Mouse (Mus musculus) urinary bladder, adult 18-20 months (tissue): ENCODE measurements at regions not wholly inside any gene's neighbourhood (a gene's known extent, or its start where the extent isn't known, plus 50 kb on each side); places are given as distances from the start of the nearest gene placed in this dataset.
A peak's percentile ranks its signal among the peaks of the same experiment; 100 is the strongest.

Experiments used
- DNase-seq, 2 experiments: peaks; one replicate each; pipeline ENCODE4 v3.0.0; 2022; ENCODE audit warnings: low spot score in 2 of 2, mixed read lengths in 2 of 2

DNA sequence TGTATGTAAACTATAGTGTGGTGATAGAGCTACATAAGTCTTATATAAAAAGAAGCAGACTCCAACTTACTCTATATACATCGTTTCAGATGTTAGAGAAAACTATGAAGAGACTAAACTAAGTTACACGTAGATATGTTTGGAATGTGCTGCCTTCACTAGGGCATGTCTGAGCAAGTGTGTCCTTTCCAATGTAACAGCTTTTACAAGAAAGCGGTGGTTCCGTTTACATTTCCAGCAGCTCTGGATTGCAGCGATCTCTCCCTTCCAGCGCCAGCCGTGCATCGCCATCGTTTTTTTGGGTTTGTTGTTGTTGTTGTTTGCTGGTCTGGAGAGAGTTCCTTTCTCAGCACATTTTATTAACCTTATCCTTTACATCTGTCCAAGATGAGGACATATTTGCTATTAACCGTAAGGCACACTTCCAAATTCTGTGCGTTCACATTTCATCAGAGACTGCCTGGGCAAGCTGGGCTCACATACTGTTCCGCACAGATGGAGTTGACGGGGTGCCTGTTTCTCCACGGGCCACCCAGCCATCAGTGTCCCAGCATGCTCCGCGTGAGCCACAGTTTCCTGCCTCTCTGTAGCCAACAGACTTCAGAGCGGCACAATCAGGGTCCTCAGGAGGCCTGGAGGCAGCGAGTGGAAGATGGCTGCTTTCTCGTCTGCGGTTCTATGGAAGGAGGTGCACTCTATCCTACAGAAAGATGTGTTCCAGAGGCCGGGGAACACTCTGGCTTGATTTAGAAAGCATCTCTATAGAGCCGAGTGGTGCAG lies 125.2 kb upstream of the Map1b start:
- DNase-seq: no peak

DNA sequence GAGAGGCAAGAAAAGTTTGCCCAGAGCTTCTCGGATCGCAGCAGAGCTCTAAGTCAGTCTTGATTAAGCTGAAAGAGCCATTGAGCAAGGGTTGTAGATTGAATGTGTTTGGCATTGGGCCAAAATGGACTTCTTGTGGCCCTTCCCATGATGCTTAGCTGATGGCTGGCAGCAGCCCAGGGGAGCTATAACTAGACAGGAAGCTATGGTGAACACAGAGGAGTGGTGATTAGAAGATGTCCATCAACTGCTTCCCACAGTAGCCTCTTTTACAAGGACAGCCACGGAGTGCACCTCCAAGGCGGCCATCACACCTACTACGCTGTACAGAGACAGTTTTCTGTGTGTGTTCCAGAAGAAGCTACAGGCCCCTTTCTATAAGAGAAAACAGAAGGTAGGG lies 116.4 kb upstream of the Map1b start:
- no peak for DNase-seq

DNA sequence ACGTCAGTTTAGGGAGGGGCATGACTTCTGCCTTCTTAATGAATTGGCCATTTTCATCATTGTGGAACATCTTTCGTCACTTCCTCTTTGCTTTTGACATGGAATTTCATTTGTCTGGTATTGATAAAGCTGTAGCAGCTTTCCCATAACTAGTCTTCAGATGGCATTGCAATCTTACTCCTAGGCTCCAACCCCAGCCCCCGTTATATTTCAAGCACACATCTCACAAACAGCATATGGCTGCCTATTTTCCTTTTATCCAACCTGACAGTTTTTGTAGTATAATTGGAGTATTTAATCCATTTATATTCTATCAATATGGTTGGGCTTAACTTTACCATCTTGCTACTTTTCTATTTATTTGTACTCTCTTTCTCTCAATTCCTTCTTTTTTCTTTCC lies 114.5 kb upstream of the Map1b start:
- DNase-seq: no peak

DNA sequence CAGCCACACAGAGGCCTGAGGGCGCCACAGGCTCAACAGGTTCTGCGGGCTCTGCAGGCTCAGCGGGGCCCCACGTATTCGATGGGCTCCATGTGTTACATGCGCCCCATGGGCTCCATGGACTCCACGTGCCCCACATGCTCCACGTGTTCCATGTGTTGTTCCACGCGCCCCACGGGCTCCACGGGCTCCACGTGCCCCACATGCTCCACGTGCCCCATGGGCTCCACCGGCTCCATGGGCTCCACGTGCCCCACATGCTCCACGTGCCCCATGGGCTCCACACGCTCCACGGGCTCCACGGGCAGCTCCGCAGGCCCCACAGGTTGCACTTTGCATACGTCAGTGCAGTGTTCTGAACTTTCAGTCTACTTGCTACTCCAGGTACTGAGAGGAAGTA lies 114.0 kb upstream of the Map1b start:
- DNase-seq: no peak

DNA sequence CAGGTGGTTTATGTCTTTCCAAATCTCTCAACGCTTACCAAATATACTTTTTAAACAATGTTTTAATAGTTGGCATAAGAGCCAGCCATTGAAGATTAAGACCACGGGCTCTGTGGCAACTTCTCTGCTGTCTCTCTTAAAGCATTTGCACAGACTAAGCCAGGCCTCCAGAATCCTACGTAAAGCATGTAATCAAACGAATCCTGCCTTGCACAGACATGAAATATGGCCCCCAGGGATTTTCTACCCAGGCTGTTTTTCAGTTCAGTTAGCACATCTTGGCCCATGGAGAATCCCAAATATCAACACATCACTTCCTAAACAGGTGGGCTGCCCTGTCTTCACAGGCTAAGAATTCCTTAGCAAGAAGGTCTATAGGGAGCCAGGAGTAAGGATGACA lies 108.9 kb upstream of the Map1b start:
- DNase-seq: no peak

DNA sequence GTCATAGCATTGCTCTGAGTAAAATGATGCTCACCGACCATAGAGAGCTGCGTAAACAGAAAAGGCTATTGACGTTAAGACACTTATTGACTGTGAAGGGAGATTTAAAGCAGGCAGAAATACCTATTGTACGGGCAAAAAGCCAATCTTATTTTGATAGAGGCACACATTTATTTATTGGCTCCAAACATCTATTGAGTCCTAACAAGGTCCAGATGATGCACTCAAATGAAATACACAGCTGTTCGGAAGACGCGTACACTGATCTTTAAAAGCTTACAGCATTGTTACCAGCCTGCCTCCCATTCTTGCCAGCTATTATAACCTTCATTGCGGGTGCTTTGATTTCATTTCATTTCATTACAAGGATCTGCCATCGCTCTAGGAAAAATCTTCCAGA lies 102.0 kb upstream of the Map1b start:
- no peak for DNase-seq

DNA sequence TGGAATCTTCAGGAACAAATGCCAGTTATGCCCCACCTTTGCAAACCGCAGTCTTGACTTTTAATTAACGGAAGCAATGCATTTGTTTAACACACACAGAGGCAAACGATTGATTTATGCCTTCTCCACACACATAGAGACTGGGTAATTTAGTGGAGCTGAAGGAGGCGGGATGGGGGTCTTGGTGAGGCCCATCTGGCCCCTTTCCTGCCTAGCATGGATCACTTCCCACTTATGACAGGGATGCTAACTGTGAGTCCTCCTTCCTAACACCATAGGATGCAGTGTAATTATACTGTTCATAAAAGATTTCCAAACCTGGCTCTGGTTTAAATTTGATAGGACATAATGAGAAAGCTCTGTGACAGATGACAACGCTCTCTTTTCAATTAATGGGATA lies 101.1 kb upstream of the Map1b start:
- DNase-seq: no peak

DNA sequence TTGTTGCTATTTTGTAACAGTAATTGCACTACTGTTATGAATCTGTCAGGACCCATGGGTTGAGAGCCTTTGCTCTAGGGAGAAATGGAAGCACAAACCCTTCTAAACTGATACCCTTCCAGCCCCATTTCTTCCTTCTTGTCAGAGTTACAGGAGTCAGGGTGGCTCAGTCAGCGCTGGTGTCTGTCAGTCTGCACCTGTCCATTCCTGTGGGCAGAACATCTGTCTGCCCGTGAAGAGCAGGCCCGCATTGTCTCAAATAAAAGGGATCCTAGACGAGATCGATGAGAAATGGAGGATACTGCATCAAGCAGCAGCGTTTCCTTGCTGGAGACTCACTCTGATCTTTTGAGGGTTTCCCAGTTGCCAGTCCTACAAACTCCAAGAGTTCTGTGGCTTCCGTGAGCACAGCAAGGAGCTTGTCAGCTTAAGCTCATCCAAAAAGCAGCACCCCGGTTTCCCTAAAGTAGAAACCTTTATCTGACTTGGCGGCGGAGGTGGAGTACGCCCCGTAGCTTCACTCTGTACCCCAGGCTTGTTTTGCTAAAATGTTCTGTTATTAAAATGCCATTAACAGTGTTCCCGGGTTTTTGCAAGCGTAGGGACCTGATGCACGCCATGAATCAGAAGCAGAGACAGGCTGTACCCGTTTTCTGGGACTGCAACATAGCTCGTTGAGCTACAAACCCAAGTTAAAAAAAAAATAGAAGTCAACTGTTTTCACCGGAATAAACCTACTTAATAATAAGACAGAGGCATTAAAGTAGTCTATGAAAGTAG lies 95.6 kb upstream of the Map1b start:
- DNase-seq: no peak

DNA sequence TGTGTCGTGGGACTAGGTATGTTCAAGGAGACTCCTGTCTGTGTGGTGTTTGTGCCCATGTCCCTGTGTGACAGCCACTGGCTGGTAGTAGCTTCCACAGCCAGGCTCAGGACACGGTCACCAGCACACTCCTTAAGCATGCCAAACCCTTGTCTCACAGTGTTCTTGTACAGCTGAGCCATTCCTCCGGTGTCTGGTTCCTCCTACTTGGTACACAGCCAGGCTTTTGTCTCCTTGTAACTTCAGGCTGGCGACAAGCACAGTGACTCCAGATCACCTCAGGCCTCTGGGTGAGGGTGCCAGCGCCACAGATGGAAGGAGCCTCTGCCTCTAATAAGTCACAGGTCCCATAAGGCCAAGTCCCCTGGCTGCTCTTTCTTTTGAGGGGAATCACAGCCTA lies 94.2 kb upstream of the Map1b start:
- DNase-seq: no peak

DNA sequence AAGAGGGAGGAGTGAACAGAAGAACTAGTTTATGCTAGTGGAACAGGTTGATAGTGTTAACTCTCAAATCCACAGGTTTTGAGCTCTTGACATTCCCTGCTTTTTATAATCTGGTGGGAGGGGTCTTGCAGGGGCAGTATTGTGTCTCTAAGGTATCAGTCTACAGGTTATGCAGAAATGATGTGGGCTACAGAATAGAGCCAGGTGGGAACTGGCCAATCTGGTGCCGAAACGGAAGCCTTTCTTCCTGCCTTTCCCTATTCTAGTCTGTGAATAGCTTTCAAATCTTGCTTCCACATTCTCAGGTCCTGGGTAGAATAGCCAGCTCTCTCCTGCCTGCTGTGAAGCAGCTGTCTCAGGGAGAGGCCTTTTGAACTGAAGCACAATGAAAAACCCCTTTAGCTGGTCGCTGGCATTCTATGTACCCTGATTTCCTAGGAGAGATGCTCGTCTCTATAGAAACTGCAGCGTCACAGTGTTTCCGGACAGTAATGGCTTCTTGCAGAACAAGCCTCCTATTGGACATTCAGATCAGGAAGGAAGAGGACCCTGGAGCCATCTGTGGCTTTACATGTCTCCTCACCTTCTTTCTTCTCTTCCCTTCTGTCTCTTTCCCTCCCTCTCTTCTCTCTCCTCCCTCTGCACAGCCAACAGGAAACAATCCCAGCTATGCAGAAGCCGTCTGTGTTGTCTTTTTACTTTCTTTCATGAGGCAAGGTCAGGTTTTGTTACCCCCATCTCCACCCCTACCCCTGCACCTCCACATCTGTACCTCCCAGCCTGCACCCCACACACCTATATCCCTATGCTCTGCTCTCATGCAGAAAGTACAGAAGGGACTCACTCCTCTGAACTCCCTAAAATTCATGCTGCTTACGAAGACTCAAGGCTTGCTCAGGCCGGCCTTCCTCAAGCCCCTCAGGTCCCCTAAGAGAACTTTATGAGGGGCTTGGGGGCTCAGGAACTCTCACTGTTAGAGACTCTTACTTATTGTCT lies 93.1 kb upstream of the Map1b start:
- DNase-seq: no peak

DNA sequence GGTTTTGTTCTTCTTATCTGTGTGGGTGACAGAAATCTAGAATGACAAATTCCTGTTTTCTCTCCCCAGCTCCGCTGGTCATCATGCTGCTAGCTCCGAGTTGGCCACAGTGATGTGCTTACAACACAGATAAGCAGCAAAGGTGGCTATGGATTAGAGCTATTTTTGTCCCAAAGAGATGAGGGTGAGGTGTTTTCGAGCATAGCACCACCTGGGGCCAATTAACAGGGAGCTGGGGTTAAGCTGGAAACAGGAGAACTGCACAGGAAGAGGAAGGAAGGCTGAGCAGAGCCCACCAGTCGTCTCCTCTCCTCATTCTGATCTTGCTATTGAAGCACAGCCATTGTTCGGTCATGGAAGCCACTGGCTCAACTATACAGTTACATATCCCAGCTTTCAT lies 92.3 kb upstream of the Map1b start:
- no peak for DNase-seq

DNA sequence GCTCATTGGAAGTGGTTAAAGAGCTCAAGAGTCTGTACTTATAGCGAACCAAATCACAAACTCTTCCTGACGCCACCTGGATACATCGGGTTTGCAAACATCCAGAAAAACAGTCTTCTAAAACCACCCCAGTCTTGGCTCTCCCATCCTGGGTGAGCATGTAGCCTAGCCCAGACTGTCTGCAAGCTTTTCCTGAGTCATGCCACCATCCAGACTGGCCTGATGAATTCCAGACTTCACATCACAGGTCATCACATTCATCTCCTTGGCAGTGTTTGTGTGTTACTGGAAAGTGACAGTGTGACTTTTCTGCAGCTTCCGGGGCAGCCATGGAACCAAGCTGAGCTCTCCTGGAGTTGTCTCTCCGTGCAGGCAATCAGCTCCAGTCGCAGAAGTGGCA lies 90.9 kb upstream of the Map1b start:
- no peak for DNase-seq

DNA sequence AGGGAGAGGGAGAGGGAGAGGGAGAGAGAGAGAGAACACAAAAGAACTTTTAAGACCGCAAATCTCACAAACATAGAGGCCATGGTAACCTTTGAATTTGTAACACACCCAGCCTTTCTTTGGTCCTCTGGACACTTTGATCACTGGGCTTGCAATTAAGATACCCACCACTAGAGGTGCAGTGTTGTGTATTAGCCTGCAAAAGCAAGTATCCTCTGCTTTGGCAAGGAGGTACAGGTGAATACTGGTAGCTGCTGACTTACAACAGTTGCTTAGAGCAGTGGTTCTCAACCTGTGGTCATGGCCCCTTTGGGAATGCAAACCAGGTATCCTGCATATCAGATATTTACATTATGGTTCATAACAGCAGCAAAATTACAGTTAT lies 90.3 kb upstream of the Map1b start:
- DNase-seq: no peak

DNA sequence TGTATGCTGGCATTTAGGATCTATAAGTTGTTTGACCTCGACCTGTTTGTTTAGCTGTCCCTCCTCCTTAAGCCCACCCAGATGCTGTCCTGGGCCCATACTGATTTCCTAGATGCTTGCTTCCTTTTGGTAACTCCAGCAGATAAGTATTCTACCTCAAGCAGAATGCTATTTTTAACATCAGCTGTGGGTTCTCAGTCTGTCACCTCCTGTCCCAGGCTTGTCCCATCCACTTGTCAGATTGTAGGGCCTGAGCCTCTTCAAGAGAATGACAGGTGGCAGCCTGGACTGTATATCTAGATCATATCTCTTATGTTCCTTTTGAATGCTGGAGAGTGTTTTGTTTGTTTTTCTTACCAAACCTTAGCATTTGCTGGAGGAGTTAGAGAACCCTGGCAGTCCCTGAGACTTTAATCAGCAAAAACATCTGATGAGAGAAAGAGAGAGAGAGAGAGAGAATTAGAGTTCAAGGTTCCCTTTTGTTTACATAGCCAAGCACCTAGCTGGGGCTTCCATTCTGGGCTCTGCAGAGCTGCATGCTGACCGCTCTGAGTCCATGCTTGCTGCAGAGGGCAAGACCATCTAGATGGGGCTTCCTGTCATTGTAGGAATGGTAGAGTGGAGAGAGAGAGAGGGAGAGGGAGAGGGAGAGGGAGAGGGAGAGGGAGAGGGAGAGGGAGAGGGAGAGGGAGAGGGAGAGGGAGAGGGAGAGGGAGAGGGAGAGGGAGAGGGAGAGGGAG lies 89.7 kb upstream of the Map1b start:
- no peak for DNase-seq

DNA sequence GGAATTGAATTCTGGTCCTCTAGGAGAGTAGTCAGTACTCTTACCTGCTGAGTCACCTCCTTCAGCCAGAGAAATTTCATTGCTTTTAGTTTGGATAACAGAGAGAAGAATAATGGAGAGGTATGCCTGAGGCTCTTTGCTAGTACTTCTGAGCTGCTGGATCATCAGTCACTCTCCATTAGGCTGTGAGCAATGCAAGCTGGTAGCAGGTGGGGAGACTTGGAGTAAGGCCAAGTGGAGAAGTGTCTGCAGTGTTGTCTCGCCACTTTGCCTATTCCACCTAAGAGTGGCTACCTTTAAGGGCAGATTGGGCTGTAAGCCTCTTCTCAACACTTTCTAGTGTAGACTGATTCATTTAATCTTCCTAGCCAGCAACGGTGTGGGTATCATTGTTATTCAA lies 81.6 kb upstream of the Map1b start:
- DNase-seq: no peak

DNA sequence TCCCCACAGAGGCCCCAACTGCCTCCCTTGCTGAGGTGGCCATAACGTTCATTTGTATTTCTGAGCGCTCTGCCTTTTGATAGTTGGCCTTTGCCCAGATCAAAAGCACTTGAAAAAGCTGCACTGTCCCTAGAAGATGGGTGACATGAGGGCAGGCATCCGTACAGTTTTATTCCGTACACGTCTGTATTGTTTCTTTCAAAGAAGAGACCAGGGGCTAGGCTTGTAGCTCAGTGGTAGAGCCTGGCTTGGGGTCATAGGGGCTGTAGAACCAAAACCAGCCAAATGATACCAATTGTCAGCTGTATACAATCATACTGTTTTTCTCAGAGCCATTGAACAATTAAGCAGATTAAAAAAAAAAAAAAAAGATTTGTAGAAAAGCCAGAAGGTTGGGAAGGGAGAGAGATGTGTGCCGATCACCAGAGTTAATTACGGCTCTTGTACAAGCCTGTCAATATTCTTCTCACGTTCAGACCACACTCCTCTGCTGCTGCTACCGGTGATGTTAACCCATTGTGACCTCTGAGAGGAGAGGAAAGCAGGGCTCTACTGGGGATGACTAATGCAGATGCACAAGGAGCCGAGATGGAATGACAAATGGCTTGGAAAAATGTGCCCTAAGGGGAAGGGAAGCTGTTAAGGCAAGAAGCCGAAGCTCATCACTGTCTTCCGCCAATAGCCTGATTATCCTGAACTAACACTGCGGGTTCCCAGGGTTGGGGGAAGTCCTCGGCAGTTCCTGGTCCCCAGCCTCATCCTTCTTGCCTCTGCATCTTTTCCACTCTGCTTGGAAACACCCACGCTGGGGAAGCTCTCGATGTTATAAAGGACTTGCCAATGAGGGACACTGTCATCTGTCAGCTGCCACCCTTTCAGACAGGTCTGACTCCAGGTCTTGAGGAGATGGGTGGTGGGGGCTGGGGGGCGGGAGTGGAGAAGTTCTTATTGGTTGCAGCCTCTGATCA lies 77.8 kb upstream of the Map1b start:
- no peak for DNase-seq

DNA sequence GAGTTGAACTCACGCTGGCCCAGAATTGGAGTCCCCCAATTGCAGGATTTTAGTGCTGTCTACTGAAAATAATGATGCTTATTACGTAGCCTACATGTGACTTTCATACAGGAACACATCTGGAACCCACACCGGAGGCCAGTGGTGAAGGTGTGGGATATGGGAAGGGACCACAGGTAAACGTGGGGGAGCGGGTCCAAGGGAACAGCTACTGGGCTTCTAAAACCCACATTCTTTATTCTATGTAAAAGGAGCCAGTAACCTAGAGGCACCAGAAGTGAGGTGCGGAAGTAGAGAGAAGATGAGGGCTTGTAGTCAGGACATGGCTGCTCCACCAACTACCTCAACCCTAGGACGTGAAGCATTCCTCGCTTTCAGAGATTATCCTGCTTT lies 76.9 kb upstream of the Map1b start:
- no peak for DNase-seq

DNA sequence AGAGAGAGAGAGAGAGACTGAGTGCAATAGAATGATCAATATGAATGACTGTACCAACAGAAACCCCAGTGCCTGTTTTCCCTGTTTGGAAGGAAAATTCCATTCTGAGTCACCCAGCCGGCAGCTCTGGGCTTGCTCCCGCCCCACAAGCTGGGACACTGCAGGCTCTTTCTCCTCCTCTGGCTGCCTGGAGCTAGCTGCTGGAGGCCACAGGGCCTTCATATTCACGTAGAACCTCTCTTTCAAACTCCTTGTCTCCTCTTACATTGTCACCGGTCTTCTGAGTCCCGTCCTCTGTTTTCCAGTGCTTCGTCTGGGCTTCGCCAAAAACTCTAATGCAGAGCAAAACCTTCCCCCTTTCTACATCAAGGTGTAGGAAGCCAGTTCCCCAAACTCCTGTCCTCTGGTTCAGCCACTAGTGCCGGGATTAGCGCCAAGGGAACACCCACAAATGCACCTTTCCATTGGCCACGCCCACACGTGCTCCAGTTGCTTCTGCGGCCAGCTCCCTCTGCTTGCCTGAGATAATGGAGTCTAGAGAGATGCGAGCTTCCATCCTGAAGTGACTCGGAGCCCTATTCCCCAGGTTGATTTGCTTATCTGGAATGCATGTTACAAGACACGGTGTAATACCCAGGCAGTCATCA lies 76.4 kb upstream of the Map1b start:
- peak; percentile 14 to 16 for DNase-seq

DNA sequence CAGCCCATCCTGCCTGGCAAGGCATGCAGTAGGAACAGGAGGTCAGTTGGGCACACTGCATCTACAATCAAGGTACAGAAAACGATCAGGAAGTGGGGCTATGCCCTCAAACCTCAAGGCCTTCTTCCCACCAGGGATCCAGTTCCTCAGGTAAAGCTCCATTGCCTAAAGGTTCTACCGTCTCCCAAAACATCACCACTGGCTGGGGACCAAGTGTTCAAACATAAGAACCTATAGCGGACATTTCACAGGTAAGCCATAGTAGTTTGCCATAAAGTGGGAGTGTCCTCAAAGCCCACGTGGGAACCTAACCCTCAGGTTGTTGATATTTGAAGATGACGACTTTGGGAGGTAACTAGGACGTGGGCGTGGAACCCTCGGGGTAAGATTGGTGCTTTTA lies 72.3 kb upstream of the Map1b start:
- DNase-seq: no peak

DNA sequence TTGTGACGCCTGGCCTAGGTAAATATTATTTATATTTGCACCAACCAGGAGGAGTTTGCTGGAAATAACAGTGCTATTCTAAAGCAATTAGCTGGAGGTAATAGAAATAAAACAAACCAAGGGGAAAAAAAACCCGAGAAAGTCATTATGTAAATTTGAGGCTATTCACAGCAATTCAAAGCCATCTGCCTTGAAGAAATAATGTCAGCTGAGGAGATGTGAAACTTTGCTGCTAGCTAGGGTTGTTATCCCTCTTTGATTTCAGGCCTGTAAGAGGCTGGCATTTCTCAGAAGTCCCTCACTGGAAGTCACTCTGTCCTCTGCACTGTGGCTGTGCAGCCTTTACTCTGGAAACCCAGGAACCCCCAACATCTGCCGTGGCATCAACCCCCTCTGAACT lies 67.5 kb upstream of the Map1b start:
- no peak for DNase-seq
